Mouse (Mus musculus) testis, adult 2 months (tissue): ENCODE data around the gene Cox4i1.

ENCODE experiments used
- CTCF ChIP-seq: fragments of 200-500 bp; IDR thresholded peaks from 2 replicates; pipeline ENCODE4 v1.5.1; 2012; ENCODE audit warnings: low read depth, mild to moderate bottlenecking, inconsistent platforms, low read length, moderate library complexity; ENCODE audit not compliant: control insufficient read depth, insufficient read depth, insufficient replicate concordance
- POLR2A ChIP-seq: fragments of 200-500 bp; IDR thresholded peaks from 2 replicates; pipeline ENCODE4 v1.6.1; 2012; ENCODE audit warnings: low read depth, mild to moderate bottlenecking, inconsistent platforms, low read length, moderate library complexity; ENCODE audit not compliant: control insufficient read depth

GRCm38 (mm10) chr8:120671775-120672174 is 3.8 kb downstream of the Cox4i1 start:
- TF ChIP-seq CTCF (no peak), POLR2A (no peak)
